Mouse (Mus musculus) heart, postnatal 4 days (tissue): ENCODE results near the gene Trio. TPM values are rescaled to one million over a fixed set of nuclear protein-coding genes. Genes with fewer than 3 reads are reported as not detected.

Experiments used
- DNase-seq: peaks from one replicate; pipeline ENCODE4 v3.0.0; 2021
- total RNA-seq, 2 experiments: library from RNA; stranded (reverse); gene quantifications; 2 replicates each; pipeline ENCODE4 v1.2.3; 2021

The Trio gene
- total RNA-seq, 2 experiments from 2014 or later, result 91.2 to 98.7 TPM

DNA sequence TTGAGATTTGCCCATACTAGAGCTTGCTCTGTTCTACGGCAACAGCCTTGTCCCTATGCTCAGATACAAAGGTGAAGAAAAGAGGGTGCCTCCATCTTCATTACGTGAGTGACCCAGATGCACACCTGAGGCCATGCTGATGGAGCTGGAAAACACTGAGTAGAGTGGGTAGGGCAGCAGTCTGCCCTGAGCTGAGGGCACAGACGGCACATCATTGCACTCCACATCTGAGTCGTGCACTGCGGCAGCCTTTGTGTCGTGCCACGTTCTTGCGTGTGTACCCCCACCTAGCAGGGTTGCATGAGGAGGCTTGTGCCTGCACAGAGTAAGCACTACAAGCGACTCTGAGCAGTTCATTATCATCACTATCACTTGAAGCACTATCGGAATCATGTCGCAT is 80.8 kb downstream of the Trio start:
- no peak for DNase-seq

DNA sequence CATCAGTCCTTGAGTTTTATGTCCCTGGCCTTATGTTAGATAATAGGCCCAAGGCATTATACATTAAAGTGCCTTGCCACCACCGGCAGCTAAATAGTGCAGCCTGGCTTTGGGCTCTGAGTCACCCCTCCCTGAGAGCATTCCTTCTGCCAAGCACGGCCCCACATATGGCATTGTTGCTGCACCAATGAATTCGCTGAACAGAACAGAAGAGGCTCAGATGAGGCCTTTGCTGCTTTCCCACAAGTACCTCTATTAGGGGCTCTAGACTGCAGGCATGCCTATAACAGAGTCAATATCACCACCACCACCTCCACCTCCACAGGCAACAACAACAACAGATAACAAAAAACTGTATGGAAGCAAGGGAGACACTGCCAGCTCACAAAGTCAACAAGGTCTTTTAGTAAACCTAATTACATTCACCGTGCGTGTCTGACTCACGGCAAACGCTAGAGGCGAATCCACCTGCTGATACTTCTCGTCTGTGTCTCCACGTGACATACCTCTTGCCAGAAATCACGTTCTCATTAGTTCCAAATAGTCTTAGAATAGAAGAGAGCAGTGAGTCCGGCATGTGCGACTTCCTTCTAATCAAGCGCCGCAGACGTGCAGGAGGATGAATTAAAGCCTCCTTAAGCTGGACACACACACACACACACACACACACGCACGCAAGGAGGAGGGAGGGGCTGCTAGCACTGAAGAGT is 82.0 kb downstream of the Trio start:
- peak; percentile 59 for DNase-seq

GRCm38 (mm10) chr15:27942148-27942847 is 83.3 kb downstream of the Trio start:
- peak; percentile 43 for DNase-seq

DNA sequence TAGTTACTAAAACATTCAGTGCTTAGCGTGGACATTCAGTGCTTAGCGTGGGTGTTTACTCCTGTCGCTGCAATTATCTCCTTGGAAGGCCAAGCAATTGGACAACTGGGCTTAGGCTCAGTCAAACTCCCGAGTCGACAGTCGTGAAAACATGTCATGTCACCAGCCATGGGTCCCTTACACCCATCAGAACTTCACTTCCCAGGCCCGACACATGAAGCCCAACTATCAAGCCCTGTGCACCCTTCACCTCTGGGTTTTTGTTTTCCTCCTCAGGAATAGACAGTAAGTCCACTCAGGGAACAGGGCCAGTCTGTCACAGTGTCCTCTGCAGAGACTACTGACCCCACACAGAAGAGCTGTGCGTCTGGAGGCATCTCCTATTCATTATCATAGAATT is 84.2 kb downstream of the Trio start:
- no peak for DNase-seq

DNA sequence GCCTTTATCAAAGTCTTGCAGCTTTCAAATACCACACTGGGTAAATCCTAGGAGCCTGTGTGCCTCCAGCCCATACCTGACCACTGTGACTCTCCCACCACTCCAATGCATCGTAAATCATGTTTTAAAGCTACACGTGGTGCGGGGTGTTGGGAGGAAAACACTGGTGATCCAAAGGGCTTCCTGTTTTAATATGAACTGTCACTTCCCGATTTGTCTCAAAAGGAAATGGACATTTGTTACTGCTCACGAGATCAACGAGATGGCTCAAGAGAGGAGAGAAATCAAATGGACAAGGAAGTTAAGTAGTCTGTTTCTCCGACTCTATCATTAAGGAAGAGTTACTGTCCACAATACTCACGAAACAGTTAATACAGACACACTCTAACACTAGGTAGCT is 84.6 kb downstream of the Trio start:
- DNase-seq, result no peak

DNA sequence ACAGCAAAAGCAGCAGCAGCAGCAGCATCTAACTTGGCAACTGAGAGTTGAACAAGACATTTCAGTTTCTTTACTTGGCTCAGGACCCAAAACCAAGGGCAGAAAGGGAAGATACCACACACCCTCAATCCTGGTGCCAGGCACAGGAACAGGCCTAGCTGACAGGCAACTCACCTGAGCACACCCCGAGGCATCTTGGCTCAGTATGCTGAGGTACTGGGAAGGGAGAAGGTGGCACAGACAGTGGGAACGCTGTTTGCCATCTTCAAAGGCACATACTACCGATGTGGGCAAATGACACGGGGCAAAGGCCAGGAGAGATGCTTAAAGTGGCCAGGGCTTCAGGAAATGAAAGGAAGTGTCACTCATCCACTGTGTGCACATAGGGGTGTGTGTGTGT is 85.6 kb downstream of the Trio start:
- DNase-seq, result no peak

GRCm38 (mm10) chr15:27938886-27939285 is 86.8 kb downstream of the Trio start:
- no peak for DNase-seq

GRCm38 (mm10) chr15:27937861-27938833 is 87.5 kb downstream of the Trio start:
- DNase-seq, result no peak

DNA sequence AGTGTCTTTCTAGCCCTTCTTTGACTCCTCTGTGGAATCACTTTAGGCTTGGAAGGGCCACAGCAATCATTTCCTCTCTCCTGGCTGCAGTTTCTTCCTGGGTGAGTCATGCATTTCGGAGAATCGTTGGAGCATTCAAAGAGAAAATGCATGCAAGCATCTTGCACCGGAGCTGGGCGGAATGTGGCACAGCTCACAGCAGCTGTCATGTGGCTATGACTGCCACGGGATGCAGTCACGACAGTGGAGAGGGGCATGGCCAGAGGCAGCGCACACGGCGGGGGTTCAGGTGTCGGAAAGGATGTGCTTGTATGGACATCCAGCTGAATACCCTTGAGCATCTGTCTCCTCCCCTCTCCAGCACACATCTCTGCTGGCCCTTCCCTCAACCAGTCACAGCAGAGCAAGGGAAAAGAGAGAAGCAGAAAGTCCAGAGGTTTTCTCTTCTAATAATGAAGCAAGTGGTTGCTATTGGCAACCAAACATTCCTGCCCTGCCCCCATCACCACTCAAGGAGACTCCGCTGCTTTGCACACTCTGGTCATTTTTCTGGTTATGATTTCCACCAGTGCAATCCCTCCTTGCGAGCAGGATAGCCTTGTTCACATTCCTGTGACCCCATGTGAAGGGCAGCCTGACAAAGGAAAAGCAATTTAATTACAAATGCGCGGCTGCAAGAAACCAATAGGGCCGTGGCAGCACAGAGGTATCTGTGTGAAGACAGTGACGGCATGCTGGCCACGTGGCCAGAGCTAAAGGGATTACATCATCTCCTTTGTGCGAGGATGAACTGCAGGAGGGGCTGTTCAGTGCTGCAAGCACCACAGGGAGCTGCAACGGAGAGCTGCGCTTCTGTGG is 88.4 kb downstream of the Trio start:
- peak; percentile 61 for DNase-seq

GRCm38 (mm10) chr15:27935772-27936746 is 89.6 kb downstream of the Trio start:
- peak; percentile 34 for DNase-seq

DNA sequence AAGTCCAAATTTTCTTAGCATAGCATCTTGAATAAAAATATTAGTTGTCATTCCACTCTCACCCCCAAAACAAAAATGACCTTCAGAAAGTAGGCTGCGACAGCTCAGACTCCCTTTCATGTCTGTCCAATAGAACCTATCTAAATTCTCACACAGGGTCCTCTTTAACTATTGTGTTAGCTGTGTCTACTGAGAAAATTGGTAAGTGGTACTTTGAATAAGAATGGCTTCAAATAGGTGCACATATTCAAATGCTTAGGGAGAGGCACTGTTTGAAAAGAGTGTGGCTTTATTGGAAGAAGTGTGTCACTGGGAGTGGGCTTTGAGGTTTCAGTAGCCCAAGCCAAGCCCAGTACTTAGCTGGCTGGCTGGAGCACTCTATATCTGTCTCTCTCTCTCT is 92.4 kb downstream of the Trio start:
- no peak for DNase-seq

- DNase-seq, result no peak
These were observed 93.8 kb downstream of the Trio start for GRCm38 (mm10) chr15:27931891-27932290.

- no peak for DNase-seq
These were observed 94.2 kb downstream of the Trio start for GRCm38 (mm10) chr15:27931459-27931858.

GRCm38 (mm10) chr15:27927614-27928013 is 98.0 kb downstream of the Trio start:
- no peak for DNase-seq

GRCm38 (mm10) chr15:27926941-27927340 is 98.7 kb downstream of the Trio start:
- DNase-seq, result no peak

- no peak for DNase-seq
These were observed 99.2 kb downstream of the Trio start for GRCm38 (mm10) chr15:27926450-27926849.

- DNase-seq, result peak; percentile 58
These were observed 99.8 kb downstream of the Trio start for GRCm38 (mm10) chr15:27925865-27926264.

DNA sequence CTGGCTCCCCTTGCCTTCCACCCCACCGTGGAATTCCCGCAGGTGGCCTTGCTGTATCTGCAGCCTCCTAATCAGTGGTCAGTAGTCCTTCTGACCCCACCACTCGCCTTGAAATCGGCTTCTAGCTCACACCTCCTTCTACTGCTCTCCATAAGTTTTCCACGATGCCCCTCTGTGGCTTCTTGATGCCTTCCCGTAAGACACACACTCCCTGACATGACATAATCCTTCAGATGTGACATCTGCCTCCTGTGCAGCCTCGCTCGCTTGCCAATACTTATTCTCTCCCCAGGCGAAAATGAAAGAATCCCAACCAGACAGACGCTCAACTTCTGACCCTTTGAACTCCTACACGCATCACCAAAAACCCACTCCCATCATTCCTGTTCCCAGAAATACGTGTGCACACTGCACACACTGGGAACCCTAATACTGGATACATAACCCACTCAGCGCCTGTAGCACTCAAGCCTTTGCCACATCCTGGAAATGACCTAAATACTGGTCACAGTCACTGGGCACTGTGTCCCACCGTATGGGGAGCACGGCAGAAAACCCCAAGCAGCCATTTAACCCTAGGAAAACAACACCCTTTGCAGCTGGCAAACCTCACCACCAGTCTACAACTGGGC is 100.5 kb downstream of the Trio start:
- DNase-seq, result no peak

DNA sequence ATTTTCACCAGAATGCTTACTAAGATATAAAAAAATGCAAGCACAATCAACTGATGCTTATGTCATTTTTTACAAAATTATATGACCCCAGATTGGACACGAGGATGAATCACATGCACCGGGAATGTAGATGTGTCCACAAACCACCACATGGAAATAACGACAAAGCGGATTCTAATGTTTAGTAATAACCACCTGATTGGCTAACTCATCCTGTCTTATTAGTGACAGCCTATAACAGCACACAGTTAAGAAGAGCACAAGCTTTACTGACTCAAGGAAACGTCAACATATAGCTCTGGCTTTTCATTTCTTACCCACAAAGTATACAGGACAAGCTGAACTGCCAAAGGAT is 101.7 kb downstream of the Trio start:
- no peak for DNase-seq

GRCm38 (mm10) chr15:27923280-27923986 is 102.2 kb downstream of the Trio start:
- peak; percentile 86 for DNase-seq
